Mouse (Mus musculus): ENCODE results near the gene Vmn2r59.
"Not testable (repeated sequence)": the region's sequence is repeated elsewhere in the genome, so short reads cannot be mapped to it uniquely, and the experiment has no call there.

DNA sequence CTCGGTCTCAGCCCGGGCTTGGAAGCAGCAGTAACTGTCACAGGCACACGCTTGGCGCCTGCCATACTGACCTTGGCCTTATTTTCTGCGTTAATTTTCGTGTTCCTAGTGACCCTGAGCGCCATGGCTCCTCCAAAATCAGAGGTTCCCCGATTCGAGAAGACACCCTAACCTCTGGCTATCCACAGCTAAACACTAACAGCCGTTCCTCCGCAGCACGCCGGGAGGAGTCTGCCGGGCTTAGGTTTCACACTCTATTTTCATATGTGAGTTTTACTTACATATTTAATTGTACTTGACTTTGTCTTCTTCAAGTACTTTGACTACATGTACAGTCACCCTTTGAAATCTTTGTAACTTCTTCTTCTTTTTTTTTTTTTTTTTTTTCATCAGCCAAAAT is 48.2 kb upstream of the Vmn2r59 start:
- not testable (repeated sequence) for TF ChIP-seq GATA1, TAL1 (IDR thresholded peaks at IDR 0.05; ENCODE audit: low read length)
